Mouse (Mus musculus): ENCODE measurements around the gene Klhdc8a. TPM values are rescaled to one million over a fixed set of nuclear protein-coding genes. Genes with fewer than 3 reads are reported as not detected.
A peak's percentile ranks its signal among the peaks of the same experiment; 100 is the strongest.
"Not testable (repeated sequence)": the region's sequence is repeated elsewhere in the genome, so short reads cannot be mapped to it uniquely, and the experiment has no call there.

The Klhdc8a gene
- polyA plus RNA-seq, 1 experiment = not detected

DNA sequence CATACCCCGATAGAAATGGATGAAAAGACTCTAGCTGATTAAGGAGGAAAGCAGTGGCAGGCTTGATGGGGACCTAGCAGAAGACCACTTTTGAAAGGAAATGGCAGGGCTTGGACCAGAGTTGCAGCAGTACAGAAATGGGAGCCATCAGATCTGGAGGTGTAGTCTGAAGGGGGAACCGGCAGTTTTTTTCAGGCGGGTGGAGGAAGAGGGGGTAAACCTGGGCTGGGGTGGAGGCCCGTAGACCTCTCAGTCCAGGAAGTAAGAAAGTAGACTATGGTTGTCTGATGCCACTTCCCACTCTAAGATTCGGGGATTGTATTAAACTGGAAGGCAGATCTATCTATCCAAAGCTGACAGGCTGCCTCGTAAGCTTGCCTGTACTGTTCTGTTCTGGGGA is 38.5 kb downstream of the Klhdc8a start:
- H3K4me1 ChIP-seq (ENCODE audit: control insufficient read depth, insufficient read depth, insufficient read length, low read length) = peaks cover 56% of the 10 kb centered on the region
- H3K4me3 ChIP-seq (ENCODE audit: insufficient read depth, low read depth, low read length) = no peak overlapping the region
- peak overlapping the region; percentile 80; the same call in 1 of the 2 replicates for H3K27ac ChIP-seq (replicated peaks; ENCODE audit: low read depth, low read length)

DNA sequence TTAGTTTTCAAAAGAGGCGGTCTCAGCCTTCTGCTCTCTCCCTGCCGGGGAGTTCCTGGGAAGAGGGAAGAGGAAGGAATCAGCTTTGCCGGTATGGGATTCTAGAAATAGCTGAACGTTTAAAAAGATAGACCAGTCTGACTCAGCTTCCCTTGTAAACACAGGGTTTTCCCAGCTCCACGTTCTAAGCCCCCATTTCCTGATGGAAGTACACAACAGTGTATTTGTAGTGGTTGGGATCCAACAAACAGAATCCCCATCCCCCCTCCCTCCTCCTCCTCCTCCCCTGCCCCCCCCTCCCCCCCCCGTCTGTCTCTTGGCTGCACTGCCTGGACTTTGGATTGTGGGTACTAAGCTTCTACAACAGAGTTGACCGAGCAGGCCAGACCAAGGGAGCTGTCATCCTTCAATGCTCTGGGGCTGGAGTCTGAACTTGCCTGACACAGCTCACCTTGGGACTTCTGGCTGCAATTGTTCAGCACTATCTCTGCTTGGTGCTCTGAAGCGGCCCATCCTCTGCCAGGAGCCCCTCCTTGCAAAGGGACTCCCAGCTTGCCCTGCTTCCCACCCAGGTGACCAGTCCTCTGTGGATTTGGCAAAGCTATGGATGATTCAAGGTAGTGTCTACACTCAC is 39.7 kb downstream of the Klhdc8a start:
- H3K4me1 ChIP-seq (ENCODE audit: control insufficient read depth, insufficient read depth, insufficient read length, low read length) = peaks cover 63% of the 10 kb centered on the region
- peak overlapping the region; percentile 35; the same call in 1 of the 2 replicates for H3K27ac ChIP-seq (replicated peaks; ENCODE audit: low read depth, low read length)
- no peak overlapping the region for H3K4me3 ChIP-seq (ENCODE audit: insufficient read depth, low read depth, low read length)

DNA sequence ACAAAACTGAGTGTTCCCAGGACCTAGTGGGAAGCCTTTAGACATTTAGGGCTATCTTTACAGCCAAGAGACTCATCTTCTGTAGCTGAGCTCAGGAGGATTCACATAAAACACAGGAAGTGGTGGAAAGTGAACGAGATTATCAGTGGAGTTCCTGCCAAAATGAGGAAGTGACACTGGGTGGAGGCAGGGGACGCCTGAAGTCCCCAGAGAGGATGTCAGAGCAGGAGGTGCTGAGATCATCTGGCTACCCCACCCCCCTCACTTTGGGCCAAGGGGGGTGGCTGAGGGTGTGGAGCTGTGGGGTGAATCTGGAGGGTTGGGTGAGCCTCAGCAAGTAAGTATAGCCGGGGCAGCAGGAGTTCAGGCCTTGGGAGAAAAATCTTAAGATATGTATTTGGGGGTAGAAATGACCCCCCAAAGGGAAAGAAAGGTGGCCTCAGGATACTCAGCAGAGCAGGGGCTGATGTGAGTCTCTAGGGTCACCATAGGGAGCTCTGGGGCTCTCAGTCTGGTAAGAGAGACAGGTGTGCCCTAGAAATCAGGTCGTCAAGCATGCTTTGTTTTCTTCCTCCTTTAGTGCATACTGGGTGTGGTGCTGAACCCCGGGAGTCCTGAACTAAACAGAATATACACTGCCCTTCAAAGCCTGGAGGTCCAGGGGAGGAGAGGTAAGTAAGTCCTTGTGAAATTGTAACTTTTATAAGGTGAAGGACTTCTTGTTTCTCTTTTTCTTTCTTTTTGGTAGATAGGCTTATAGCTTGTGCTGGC is 43.5 kb downstream of the Klhdc8a start:
- peak overlapping the region; percentile 74 for H3K27ac ChIP-seq (replicated peaks; ENCODE audit: low read depth, low read length)
- H3K4me1 ChIP-seq (ENCODE audit: control insufficient read depth, insufficient read depth, insufficient read length, low read length) = peaks cover 58% of the 10 kb centered on the region
- H3K4me3 ChIP-seq (ENCODE audit: insufficient read depth, low read depth, low read length) = peak overlapping the region; percentile 4; the same call in 1 of the 2 replicates

DNA sequence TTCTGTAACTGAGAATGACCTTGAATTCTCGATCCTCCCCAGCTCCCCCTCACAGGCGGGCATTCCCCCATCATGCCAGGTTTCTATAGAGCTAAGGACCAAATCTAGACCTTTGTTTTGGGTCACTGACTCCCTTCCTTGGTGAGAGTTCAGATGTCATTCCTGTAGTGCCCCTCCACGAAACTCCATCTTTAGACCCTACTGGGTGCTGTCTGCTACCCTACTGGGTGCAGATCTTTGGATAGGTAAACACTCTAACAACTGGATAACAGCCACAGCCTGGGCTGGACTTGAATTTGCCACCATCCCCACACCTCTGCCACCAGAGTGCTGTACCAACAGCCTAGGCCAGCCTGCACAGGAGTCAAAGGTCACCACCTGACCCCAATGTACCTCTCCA is 44.1 kb downstream of the Klhdc8a start:
- Histone ChIP-seq H3K4me1 (ENCODE audit: control insufficient read depth, insufficient read depth, insufficient read length, low read length) (peaks cover 54% of the 10 kb centered on the region), H3K4me3 (ENCODE audit: insufficient read depth, low read depth, low read length) (no peak overlapping the region), H3K27ac (replicated peaks; ENCODE audit: low read depth, low read length) (peak overlapping the region; percentile 74)

DNA sequence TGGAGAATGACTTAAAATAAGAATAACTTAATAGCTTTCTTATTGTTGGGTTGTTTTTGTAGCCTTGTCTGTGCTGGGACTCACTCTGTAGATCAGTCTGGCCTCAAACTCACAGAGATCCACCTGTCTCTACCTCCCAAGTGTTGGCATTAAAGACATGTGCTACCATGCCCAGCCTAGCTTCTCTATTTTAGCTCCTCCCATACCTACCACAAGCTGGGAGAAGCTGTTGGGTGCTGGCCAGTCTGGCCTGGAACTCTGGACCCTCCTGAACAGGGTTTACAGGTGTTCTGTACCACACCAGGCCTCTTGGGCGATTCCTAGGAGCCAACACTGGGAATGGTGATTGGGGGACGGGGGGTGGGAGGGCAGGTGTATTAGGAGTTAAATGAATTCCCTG is 44.8 kb downstream of the Klhdc8a start:
- Histone ChIP-seq H3K4me1 (ENCODE audit: control insufficient read depth, insufficient read depth, insufficient read length, low read length) (peaks cover 52% of the 10 kb centered on the region), H3K4me3 (ENCODE audit: insufficient read depth, low read depth, low read length) (no peak overlapping the region), H3K27ac (replicated peaks; ENCODE audit: low read depth, low read length) (no peak overlapping the region)

DNA sequence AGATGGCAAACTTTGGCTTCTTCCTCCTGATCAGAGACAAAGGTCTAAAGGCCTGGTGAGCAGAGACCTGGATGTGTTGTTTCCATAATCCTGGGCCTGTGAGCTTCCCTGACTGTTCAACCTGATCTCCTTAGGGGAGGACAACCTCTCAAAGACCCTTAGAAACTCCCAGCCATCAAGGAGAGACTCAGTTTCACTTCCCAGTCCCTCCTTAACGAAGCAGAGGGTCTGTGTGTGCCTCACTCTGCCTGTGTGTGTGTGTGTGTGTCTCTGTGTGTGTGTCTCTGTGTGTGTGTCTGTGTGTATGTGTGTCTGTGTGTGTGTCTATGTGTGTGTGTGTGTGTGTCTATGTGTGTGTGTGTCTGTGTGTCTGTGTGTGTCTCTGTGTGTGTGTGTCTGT is 45.2 kb downstream of the Klhdc8a start:
- peaks cover 48% of the 10 kb centered on the region for H3K4me1 ChIP-seq (ENCODE audit: control insufficient read depth, insufficient read depth, insufficient read length, low read length)
- H3K27ac ChIP-seq (replicated peaks; ENCODE audit: low read depth, low read length) = no peak overlapping the region
- H3K4me3 ChIP-seq (ENCODE audit: insufficient read depth, low read depth, low read length) = no peak overlapping the region

DNA sequence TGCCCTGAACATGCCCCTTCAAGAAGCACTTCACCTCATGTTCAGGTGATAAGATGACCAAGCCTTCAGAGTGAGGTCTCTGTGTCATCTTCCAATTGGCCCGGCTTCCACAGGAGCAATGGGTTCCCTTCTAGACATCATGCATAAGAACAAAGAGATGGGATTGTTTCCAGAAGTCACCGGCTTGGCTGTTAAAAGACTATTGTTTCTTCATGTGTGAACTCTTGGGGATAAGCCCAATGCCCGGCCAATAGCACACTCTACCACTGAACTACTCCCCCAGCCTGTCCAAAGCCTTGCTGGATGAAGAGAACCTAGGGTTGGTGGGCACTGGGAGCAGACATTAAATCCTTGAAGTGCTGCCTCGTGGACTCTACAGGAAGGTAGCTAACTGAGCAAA is 47.1 kb downstream of the Klhdc8a start:
- Histone ChIP-seq H3K4me3 (ENCODE audit: insufficient read depth, low read depth, low read length) (no peak overlapping the region), H3K27ac (replicated peaks; ENCODE audit: low read depth, low read length) (0 out of 2 replicates have a peak overlapping the region, but pooled peaks have one; percentile 15), H3K4me1 (ENCODE audit: control insufficient read depth, insufficient read depth, insufficient read length, low read length) (peaks cover 42% of the 10 kb centered on the region)

DNA sequence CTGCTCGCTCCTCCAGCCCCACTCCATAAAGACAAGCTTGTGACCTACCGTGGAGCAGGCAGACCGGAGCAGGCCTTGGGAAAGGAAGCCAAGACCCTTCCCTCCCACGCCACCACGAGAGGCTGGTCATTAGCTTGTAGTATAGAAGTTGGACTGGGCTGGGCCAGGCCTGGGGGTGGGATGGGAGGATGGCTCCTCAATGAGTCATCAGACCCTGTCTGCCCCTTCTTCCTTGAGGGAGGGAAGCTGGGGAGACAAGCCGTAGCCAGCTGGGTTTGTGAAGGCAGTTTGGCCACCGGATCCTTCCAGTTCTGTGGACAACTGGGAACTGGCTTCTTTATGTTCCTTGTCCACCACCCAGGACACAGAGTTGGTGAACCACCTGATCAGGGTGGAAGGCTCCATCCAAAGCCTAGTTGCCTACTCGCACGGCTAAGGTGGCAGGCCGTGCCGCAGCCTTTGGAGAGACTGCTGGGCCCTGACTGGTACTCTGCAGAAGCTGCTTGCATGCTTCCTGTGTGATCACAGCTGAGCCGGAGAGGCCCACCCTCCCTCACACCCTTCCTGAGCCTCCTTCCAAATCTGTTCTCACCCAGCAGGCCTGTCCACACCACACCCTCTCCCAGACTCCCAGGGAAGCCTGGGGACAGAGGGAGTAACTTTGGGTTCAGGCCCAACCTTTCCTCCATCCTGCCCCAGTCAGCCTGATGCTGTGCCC is 47.9 kb downstream of the Klhdc8a start:
- Histone ChIP-seq H3K27ac (replicated peaks; ENCODE audit: low read depth, low read length) (peak overlapping the region; percentile 26; the same call in 1 of the 2 replicates), H3K4me3 (ENCODE audit: insufficient read depth, low read depth, low read length) (no peak overlapping the region), H3K4me1 (ENCODE audit: control insufficient read depth, insufficient read depth, insufficient read length, low read length) (peaks cover 38% of the 10 kb centered on the region)

DNA sequence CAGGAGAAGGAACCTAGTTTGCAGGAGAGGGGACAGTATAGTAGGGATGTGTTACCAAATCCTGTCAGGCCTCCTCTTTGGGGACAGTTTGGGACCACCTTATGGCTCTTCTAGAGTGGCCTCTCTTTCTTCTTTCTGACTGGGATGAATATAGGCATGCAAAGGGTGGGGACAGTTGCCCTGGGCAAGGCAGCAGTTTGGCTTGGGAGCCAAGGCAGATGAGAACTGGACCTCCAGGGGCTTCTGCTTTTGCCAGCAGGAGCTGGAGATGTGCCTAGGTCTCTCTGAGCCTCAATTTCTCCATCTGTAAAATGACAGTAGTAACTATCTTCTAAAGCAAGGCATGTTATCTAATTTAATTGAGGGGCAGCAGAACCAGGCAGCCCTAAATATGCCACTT is 48.5 kb downstream of the Klhdc8a start:
- H3K4me1 ChIP-seq (ENCODE audit: control insufficient read depth, insufficient read depth, insufficient read length, low read length) = peaks cover 33% of the 10 kb centered on the region
- H3K27ac ChIP-seq (replicated peaks; ENCODE audit: low read depth, low read length) = no peak overlapping the region
- H3K4me3 ChIP-seq (ENCODE audit: insufficient read depth, low read depth, low read length) = no peak overlapping the region

DNA sequence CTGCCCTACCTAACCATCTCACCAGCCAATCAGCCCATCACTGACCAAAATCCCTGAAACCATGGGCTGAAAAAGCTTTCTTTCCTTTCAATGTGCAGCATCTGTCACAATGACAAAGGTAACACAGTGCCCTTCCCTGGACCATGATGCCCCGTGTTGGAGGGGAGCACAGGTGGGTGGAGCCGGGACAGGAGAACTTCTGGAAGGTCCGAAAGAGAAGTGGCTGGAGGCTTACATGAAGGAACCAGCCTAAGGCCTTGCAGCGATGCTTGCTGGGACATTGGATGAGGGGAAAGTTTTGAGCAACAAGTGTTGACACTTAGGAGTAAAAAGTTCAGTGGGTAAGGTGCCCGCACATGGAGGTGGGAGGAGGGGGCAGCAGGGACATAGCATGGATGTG is 50.0 kb downstream of the Klhdc8a start:
- Histone ChIP-seq H3K4me3 (ENCODE audit: insufficient read depth, low read depth, low read length) (no peak overlapping the region), H3K27ac (replicated peaks; ENCODE audit: low read depth, low read length) (no peak overlapping the region), H3K4me1 (ENCODE audit: control insufficient read depth, insufficient read depth, insufficient read length, low read length) (peaks cover 25% of the 10 kb centered on the region)

DNA sequence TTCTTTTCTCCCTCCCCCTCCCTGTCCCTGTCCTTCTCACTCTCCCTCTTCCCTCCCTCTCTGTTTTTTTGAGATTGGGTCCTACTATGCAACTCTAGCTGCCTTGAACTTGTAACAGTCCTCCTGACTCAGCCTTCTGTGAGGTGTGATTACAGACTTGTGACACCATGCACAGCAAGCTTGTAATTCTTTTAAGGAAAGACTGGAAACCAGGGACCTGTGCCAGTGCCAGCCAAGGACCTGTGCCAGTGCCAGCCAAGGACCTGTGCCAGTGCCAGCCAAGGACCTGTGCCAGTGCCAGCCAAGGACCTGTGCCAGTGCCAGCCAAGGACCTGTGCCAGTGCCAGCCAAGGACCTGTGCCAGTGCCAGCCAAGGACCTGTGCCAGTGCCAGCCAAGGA is 50.6 kb downstream of the Klhdc8a start:
- H3K4me3 ChIP-seq (ENCODE audit: insufficient read depth, low read depth, low read length); H3K27ac ChIP-seq (replicated peaks; ENCODE audit: low read depth, low read length): not testable (repeated sequence)
- peaks cover 25% of the 10 kb centered on the region for H3K4me1 ChIP-seq (ENCODE audit: control insufficient read depth, insufficient read depth, insufficient read length, low read length)

DNA sequence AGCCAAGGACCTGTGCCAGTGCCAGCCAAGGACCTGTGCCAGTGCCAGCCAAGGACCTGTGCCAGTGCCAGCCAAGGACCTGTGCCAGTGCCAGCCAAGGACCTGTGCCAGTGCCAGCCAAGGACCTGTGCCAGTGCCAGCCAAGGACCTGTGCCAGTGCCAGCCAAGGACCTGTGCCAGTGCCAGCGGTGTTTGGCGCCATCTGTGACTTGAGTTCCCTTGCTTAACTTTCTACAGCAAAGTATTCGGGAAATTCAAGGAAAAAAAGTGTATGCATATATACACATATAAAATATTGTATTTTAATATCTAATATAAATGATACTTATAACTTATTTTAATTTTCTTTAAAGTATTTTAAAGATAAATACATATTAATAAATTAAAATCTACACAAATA is 51.2 kb downstream of the Klhdc8a start:
- H3K27ac ChIP-seq (replicated peaks; ENCODE audit: low read depth, low read length) = not testable (repeated sequence)

DNA sequence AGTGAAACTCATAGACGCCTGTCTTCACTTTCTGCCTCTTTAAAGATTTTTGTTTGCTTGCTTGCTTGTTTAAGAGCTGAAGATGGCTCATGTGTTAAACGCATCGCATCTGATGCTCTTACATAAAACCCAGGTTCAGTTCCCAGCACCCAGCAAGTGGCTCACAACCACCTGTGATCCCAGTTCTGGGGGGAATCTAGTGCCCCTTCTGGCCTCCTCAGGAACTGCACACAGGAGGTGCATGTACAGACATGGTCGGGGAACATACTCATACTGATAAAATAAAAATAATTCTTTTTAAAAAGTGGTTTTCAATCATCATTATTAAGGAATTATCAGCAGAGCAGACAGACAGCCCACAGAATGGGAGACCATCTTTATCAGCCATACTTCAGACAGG is 52.6 kb downstream of the Klhdc8a start:
- Histone ChIP-seq H3K4me1 (ENCODE audit: control insufficient read depth, insufficient read depth, insufficient read length, low read length) (peaks cover 9% of the 10 kb centered on the region), H3K27ac (replicated peaks; ENCODE audit: low read depth, low read length) (no peak overlapping the region), H3K4me3 (ENCODE audit: insufficient read depth, low read depth, low read length) (no peak overlapping the region)

More for the DNA sequence above, 51.2 kb downstream of the Klhdc8a start:
- not testable (repeated sequence) for H3K4me3 ChIP-seq (ENCODE audit: insufficient read depth, low read depth, low read length)
- peaks cover 23% of the 10 kb centered on the region for H3K4me1 ChIP-seq (ENCODE audit: control insufficient read depth, insufficient read depth, insufficient read length, low read length)

DNA sequence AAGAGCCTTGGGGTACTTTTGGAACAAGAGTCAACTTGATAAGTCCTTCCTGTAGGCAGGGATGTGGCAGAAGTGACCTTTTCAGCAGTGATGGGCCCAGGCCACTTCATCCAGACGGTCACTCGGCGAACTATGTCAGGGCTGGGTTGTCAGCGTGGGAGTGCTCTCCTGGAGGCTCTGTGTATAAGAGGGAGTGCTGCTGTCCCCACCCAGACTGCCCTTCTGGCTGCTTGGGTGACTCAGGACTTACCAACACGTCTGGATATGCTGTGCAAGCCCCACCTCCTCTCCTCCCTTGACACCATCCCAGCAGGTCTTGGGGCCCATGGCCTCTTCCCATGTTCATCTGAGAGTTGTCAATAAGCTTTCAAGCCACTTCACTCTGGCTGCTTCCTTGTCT is 55.0 kb downstream of the Klhdc8a start:
- Histone ChIP-seq H3K27ac (replicated peaks; ENCODE audit: low read depth, low read length) (no peak overlapping the region), H3K4me3 (ENCODE audit: insufficient read depth, low read depth, low read length) (no peak overlapping the region), H3K4me1 (ENCODE audit: control insufficient read depth, insufficient read depth, insufficient read length, low read length) (no peaks in the 10 kb centered on the region; the same call in 1 of the 2 replicates)

DNA sequence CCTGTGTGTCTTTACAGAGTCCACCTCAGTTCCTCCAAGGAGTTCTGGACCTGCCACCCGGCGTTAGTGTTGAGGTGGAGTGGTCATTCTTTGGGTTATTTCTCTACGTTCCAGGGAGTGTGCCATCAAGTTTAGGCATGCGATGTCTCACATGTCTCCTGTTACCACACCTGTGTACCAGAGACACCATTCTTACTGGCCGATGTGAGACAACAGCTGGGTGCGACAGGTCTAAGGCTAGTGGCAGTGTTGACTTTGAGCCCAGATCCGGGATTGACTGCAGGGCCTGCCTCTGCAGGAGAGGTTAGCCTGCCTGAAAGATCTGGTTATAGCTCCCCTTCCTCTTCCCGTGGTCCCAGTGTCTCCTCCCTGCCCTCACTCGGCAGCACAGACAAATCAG is 55.8 kb downstream of the Klhdc8a start:
- H3K27ac ChIP-seq (replicated peaks; ENCODE audit: low read depth, low read length) = no peak overlapping the region
- H3K4me1 ChIP-seq (ENCODE audit: control insufficient read depth, insufficient read depth, insufficient read length, low read length) = no peaks in the 10 kb centered on the region; the same call in 1 of the 2 replicates
- H3K4me3 ChIP-seq (ENCODE audit: insufficient read depth, low read depth, low read length) = no peak overlapping the region

All from brown adipose tissue, adult 24 weeks (tissue).